Comparison of ENCODE assay signal across 8 mouse cellular contexts in genomic region chr2:181497548-181497875, GRCm38 (mm10). TPM values are rescaled to one million over a fixed set of nuclear protein-coding genes. Genes with fewer than 3 reads are reported as not detected.
DNase-seq lines count a peak whose midpoint lies in the region; ATAC-seq and TF ChIP-seq lines count a peak whose summit lies in the region.

No protein-coding gene starts in this region.

- H3K79me2 ChIP-seq in macrophage (ENCODE audit: inconsistent target), result peaks cover 44% of the 10 kb centered on the region

- H3K27ac ChIP-seq in ES-E14 (ENCODE audit: insufficient read depth, low read depth, low read length, poor library complexity, severe bottlenecking) (peak overlapping the region; percentile 69), macrophage (peak overlapping the region; percentile 70)
- peak overlapping the region; percentile 86 for H3K27ac ChIP-seq in forebrain, embryonic 14.5 days (ENCODE audit: low read depth, low read length)
- H3K27ac ChIP-seq in left cerebral cortex, adult 2 months, result peak overlapping the region; percentile 95

- H3K36me3 ChIP-seq in ES-E14 (ENCODE audit: control insufficient read depth, insufficient read depth, low read length, poor library complexity, severe bottlenecking), result peaks cover 9% of the 10 kb centered on the region
- peaks cover 26% of the 10 kb centered on the region for H3K36me3 ChIP-seq in forebrain, embryonic 14.5 days (ENCODE audit: control insufficient read depth, insufficient read depth, low read length)
- H3K36me3 ChIP-seq in macrophage (ENCODE audit: inconsistent target), result peaks cover 28% of the 10 kb centered on the region

- under 1% methylated on average over 12 of the region's 12 CpGs for WGBS in forebrain, embryonic 14.5 days
- 2% methylated on average over 12 of the region's 12 CpGs for WGBS in macrophage (ENCODE audit: missing documents)

- H3K9me3 ChIP-seq in ES-E14 (ENCODE audit: control insufficient read depth, insufficient read depth, low read depth, low read length), result no peaks in the 10 kb centered on the region
- H3K9me3 ChIP-seq in forebrain, embryonic 14.5 days (replicated peaks; ENCODE audit: control insufficient read depth, low read length), result no peaks in the 10 kb centered on the region

- peak; percentile 81 for DNase-seq in ES-E14 (ENCODE audit: low read depth, low spot score)
- DNase-seq in adrenal gland, postnatal 10 days, result peak; percentile 85
- DNase-seq in forebrain, embryonic 14.5 days (ENCODE audit: low spot score), result peak; percentile 18
- peak; percentile 72 for DNase-seq in heart, postnatal 25 days (ENCODE audit: low spot score)
- DNase-seq in left cerebral cortex, adult 2 months (ENCODE audit: extremely low spot score in 1 of 2, low spot score in 2 of 2), result peak; percentile 24 to 47
- DNase-seq in right cerebral cortex, postnatal 4 days, result peak; percentile 11
- no peak for DNase-seq in layer of hippocampus, postnatal 14 days (ENCODE audit: low spot score in 2 of 2)

- in situ Hi-C loops in ES-E14 (cut with MboI; ENCODE audit: low sequenced_read_pairs in 2 of 2, unreplicated experiment in 2 of 2), result no loop called here

- intact Hi-C loops in heart, postnatal 25 days (cut with DNase I), result loop anchor here (1.0 to 2.0 kb wide), 2 partner anchors 86 to 105 kb away; no protein-coding TSS in a partner anchor
- intact Hi-C loops in left cerebral cortex, adult 2 months (cut with DNase I), result no loop called here

- no peak for TF ChIP-seq CTCF in left cerebral cortex, adult 2 months (IDR thresholded peaks at IDR 0.05)

- H3K9ac ChIP-seq in ES-E14 (ENCODE audit: insufficient read depth, low read depth, low read length, poor library complexity, severe bottlenecking), result peak overlapping the region; percentile 82
- peak overlapping the region; percentile 90 for H3K9ac ChIP-seq in forebrain, embryonic 14.5 days (ENCODE audit: low read length)

- H3K4me3 ChIP-seq in ES-E14 (ENCODE audit: insufficient read depth in 1 of 2, low read depth in 1 of 2, low read length in 2 of 2, poor library complexity in 1 of 2, severe bottlenecking in 1 of 2) (peak overlapping the region; percentile 76 to 98), macrophage (ENCODE audit: inconsistent target) (peak overlapping the region; percentile 86)
- H3K4me3 ChIP-seq in forebrain, embryonic 14.5 days (ENCODE audit: low read depth, low read length), result peak overlapping the region; percentile 92
- peak overlapping the region; percentile 90 for H3K4me3 ChIP-seq in left cerebral cortex, adult 2 months

- no peaks in the 10 kb centered on the region for H3K27me3 ChIP-seq in forebrain, embryonic 14.5 days (replicated peaks; ENCODE audit: control insufficient read depth, insufficient read depth, low read length)

- peak; percentile 25; the same call in 1 of the 2 replicates for ATAC-seq in forebrain, embryonic 14.5 days

- peak overlapping the region; percentile 69 for H3K4me2 ChIP-seq in forebrain, embryonic 14.5 days (ENCODE audit: low read length)

- H3K4me1 ChIP-seq in ES-E14 (ENCODE audit: control insufficient read depth in 2 of 2, insufficient read depth in 2 of 2, low read length in 2 of 2, poor library complexity in 1 of 2), result peaks cover 0 to 14% of the 10 kb centered on the region in 2 experiments; a peak in 1 of 4 replicates
- peaks cover 7% of the 10 kb centered on the region for H3K4me1 ChIP-seq in forebrain, embryonic 14.5 days (ENCODE audit: control insufficient read depth, insufficient read depth, low read length)

TF ChIP-seq in ES-E14, 5 proteins besides CTCF, POLR2A, EP300 and RAD21:
- TF ChIP-seq ZC3H11A (IDR thresholded peaks at IDR 0.05; ENCODE audit: borderline replicate concordance, low read depth, low read length) (no peak), CHD2 (IDR thresholded peaks at IDR 0.05; ENCODE audit: low read depth, low read length) (no peak), ZNF384 (IDR thresholded peaks at IDR 0.05; ENCODE audit: low read depth, low read length) (no peak), MAFK (IDR thresholded peaks at IDR 0.05; ENCODE audit: insufficient read depth, low read depth, low read length) (no peak), HCFC1 (IDR thresholded peaks at IDR 0.05; ENCODE audit: borderline replicate concordance, insufficient read depth, low read length) (no peak)

RNA-seq across cellular contexts. Expression of gene Tpd52l2, which starts 0.6 kb away (rescaled TPM):
- total RNA-seq in ES-E14 (2012; rRNA removed), result 111 TPM in 2 replicates
- 100 to 1,000 TPM in 1 of 2 experiments, 10 to 100 TPM in 1; 95.5 to 108 TPM for total RNA-seq in adrenal gland, postnatal 10 days (2021)
- polyA plus RNA-seq in forebrain, embryonic 14.5 days (2014; fragmentation: Nextera tagmentation; extraction: Ambion mirVana), result 143 and 151 TPM in 2 replicates
- 10 to 100 TPM; 59.7 to 66.0 TPM for total RNA-seq in heart, postnatal 25 days (2021)
- 10 to 100 TPM; 73.2 to 76.3 TPM for total RNA-seq in left cerebral cortex, adult 2 months (2021)
- total RNA-seq in macrophage (2018; cell fraction: chromatin; rRNA removed), result 100 to 1,000 TPM in 5 of 26 experiments, 10 to 100 TPM in 21; 28.2 to 120 (median 68.2) TPM
- total RNA-seq in macrophage (2018; cell fraction: cytosol; rRNA removed), result 10 to 100 TPM; 37.6 to 55.2 (median 48.5) TPM
- 10 to 100 TPM; 23.9 to 77.7 (median 48.4) TPM for total RNA-seq in macrophage (2018; cell fraction: nucleus; rRNA removed)
- 36.4 to 66.4 TPM (median 47.0 TPM) in 3 replicates for polyA plus RNA-seq in macrophage (2018)
- 10 to 100 TPM; 74.8 to 76.4 TPM for total RNA-seq in layer of hippocampus, postnatal 14 days (2021)

RNA-seq across cellular contexts. Expression of gene Abhd16b, which starts 4.5 kb away (rescaled TPM):
- total RNA-seq in ES-E14 (2012; rRNA removed), result 0.36 and 0.53 TPM in 2 replicates
- total RNA-seq in adrenal gland, postnatal 10 days (2021), result not detected
- not detected in 2 replicates for polyA plus RNA-seq in forebrain, embryonic 14.5 days (2014; fragmentation: Nextera tagmentation; extraction: Ambion mirVana)
- total RNA-seq in heart, postnatal 25 days (2021), result not detected
- not detected for total RNA-seq in left cerebral cortex, adult 2 months (2021)
- not detected for total RNA-seq in macrophage (2018; cell fraction: chromatin; rRNA removed)
- not detected for total RNA-seq in macrophage (2018; cell fraction: cytosol; rRNA removed)
- total RNA-seq in macrophage (2018; cell fraction: nucleus; rRNA removed), result not detected
- polyA plus RNA-seq in macrophage (2018), result not detected in 3 replicates
- total RNA-seq in layer of hippocampus, postnatal 14 days (2021), result not detected

RNA-seq across cellular contexts. Expression of gene Dnajc5, which starts 22.8 kb away (rescaled TPM):
- 67.2 and 87.6 TPM in 2 replicates for total RNA-seq in ES-E14 (2012; rRNA removed)
- total RNA-seq in adrenal gland, postnatal 10 days (2021), result 10 to 100 TPM; 89.0 to 91.5 TPM
- 127 and 165 TPM in 2 replicates for polyA plus RNA-seq in forebrain, embryonic 14.5 days (2014; fragmentation: Nextera tagmentation; extraction: Ambion mirVana)
- total RNA-seq in heart, postnatal 25 days (2021), result 10 to 100 TPM; 65.4 to 67.8 TPM
- 100 to 1,000 TPM; 288 to 300 TPM for total RNA-seq in left cerebral cortex, adult 2 months (2021)
- total RNA-seq in macrophage (2018; cell fraction: chromatin; rRNA removed), result 10 to 100 TPM; 29.2 to 86.1 (median 54.2) TPM
- 10 to 100 TPM; 58.1 to 91.1 (median 76.6) TPM for total RNA-seq in macrophage (2018; cell fraction: cytosol; rRNA removed)
- total RNA-seq in macrophage (2018; cell fraction: nucleus; rRNA removed), result 100 to 1,000 TPM in 4 of 26 experiments, 10 to 100 TPM in 22; 47.9 to 113 (median 73.1) TPM
- polyA plus RNA-seq in macrophage (2018), result 50.7 to 68.7 TPM (median 60.0 TPM) in 3 replicates
- 100 to 1,000 TPM; 271 to 275 TPM for total RNA-seq in layer of hippocampus, postnatal 14 days (2021)

RNA-seq across cellular contexts. Expression of gene Zbtb46, which starts 38.3 kb away (rescaled TPM):
- total RNA-seq in ES-E14 (2012; rRNA removed), result 4.4 and 5.1 TPM in 2 replicates
- 10 to 100 TPM; 17.2 to 23.6 TPM for total RNA-seq in adrenal gland, postnatal 10 days (2021)
- polyA plus RNA-seq in forebrain, embryonic 14.5 days (2014; fragmentation: Nextera tagmentation; extraction: Ambion mirVana), result 7.6 and 8.6 TPM in 2 replicates
- total RNA-seq in heart, postnatal 25 days (2021), result 10 to 100 TPM; 10.1 to 14.2 TPM
- 10 to 100 TPM; 12.0 to 13.7 TPM for total RNA-seq in left cerebral cortex, adult 2 months (2021)
- total RNA-seq in macrophage (2018; cell fraction: chromatin; rRNA removed), result 1 to 10 TPM in 21 of 26 experiments, under 1 TPM in 5; 0.13 to 8.5 (median 1.3) TPM
- 1 to 10 TPM in 2 of 26 experiments, under 1 TPM in 24; 0.17 to 1.9 (median 0.28) TPM for total RNA-seq in macrophage (2018; cell fraction: cytosol; rRNA removed)
- total RNA-seq in macrophage (2018; cell fraction: nucleus; rRNA removed), result 1 to 10 TPM in 18 of 26 experiments, under 1 TPM in 8; 0.55 to 5.7 (median 1.3) TPM
- 0.09 to 0.23 TPM (median 0.21 TPM) in 3 replicates for polyA plus RNA-seq in macrophage (2018)
- 10 to 100 TPM; 11.2 to 14.0 TPM for total RNA-seq in layer of hippocampus, postnatal 14 days (2021)

Comparison
In these comparisons a context has a peak if more than half of its experiments do, and no peak if none do; other contexts are left out.
1. DNase-seq: peak in ES-E14 (single experiment), adrenal gland, postnatal 10 days (single experiment), forebrain, embryonic 14.5 days (single experiment), heart, postnatal 25 days (single experiment), left cerebral cortex, adult 2 months (2 of 2) and right cerebral cortex, postnatal 4 days (single experiment); none in layer of hippocampus, postnatal 14 days (0 of 2).
2. Peak in every context shown above with its lines, with median percentiles within 50 percentile points of each other: H3K27ac ChIP-seq and H3K4me3 ChIP-seq.